Mouse (Mus musculus) hindbrain, postnatal 0 days (tissue): Measurements from ENCODE around the gene Fam19a4. TPM values are rescaled to one million over a fixed set of nuclear protein-coding genes. Genes with fewer than 3 reads are reported as not detected.
"Not testable (repeated sequence)": the region's sequence is repeated elsewhere in the genome, so short reads cannot be mapped to it uniquely, and the experiment has no call there.

ENCODE experiments used
- ATAC-seq: fragments of 200-750 bp; cut with Nextera tagmentation; 2 replicates; pipeline ENCODE4 v1.8.0; 2017; ENCODE audit warnings: mild to moderate bottlenecking, moderate TSS enrichment, moderate library complexity
- DNase-seq: peaks from one replicate; pipeline ENCODE4 v3.0.0-alpha.2; 2015; ENCODE audit warnings: low spot score
- H3K27ac ChIP-seq: fragments of 300-500 bp; sonication (generic); 2 replicates; pipeline ENCODE4 v1.5.1; 2014; ENCODE audit warnings: mild to moderate bottlenecking
- H3K27me3 ChIP-seq: fragments of 300-500 bp; sonication (generic); 2 replicates; pipeline ENCODE4 v1.6.1; 2014; ENCODE audit warnings: low read length, mixed read lengths; ENCODE audit not compliant: insufficient read depth
- H3K36me3 ChIP-seq: fragments of 300-500 bp; sonication (generic); 2 replicates; pipeline ENCODE4 v1.6.1; 2014; ENCODE audit warnings: low read length, mixed read lengths; ENCODE audit not compliant: insufficient read depth
- H3K4me1 ChIP-seq: fragments of 300-500 bp; sonication (generic); 2 replicates; pipeline ENCODE4 v1.6.1; 2014; ENCODE audit warnings: antibody characterized with exemption, low read length, mixed read lengths; ENCODE audit not compliant: insufficient read depth
- H3K4me2 ChIP-seq: fragments of 300-500 bp; sonication (generic); 2 replicates; pipeline ENCODE4 v1.6.1; 2014; ENCODE audit warnings: low read depth, mild to moderate bottlenecking, low read length, moderate library complexity, mixed read lengths
- H3K4me3 ChIP-seq: fragments of 300-500 bp; sonication (generic); 2 replicates; pipeline ENCODE4 v1.5.1; 2014; ENCODE audit warnings: low read length
- H3K9ac ChIP-seq: fragments of 300-500 bp; sonication (generic); replicated peaks from 2 replicates; pipeline ENCODE4 v1.6.1; 2014; ENCODE audit warnings: mild to moderate bottlenecking, low read length, moderate library complexity, mixed read lengths
- H3K9me3 ChIP-seq: fragments of 300-500 bp; sonication (generic); 2 replicates; pipeline ENCODE4 v1.6.1; 2016; ENCODE audit warnings: low read length, mixed read lengths
- CTCF ChIP-seq: IDR thresholded peaks from 2 replicates; pipeline ENCODE4 v1.5.1; 2016; ENCODE audit warnings: antibody characterized with exemption, control low read depth, low read depth
- WGBS: fragments of 180-500 bp; shearing (Covaris S2); extraction: QIAGEN DNeasy Blood & Tissue Kit; methylation state at CpG from one replicate; pipeline ENCODE4 v1.1.7; 2014; 5-methylcytosine and 5-hydroxymethylcytosine counted together
- polyA plus RNA-seq: library from polyadenylated mRNA; unstranded; fragments of >200 nt; fragmentation: Nextera tagmentation; extraction: Ambion mirVana; gene quantifications from 2 replicates; pipeline ENCODE4 v1.2.1, GENCODE M21; 2015
- total RNA-seq: library from RNA; depleted of rRNA; stranded (reverse); fragments of >200 nt; gene quantifications from 2 replicates; pipeline ENCODE4 v1.2.3, GENCODE M21; 2014

Gene Fam19a4
- total and polyA plus RNA-seq, 2 experiments from 2014 or later, result 1.8 to 3.0 TPM

- no peak for TF ChIP-seq CTCF
Observed at GRCm38 (mm10) chr6:96977537-96977936, 82.7 kb downstream of the Fam19a4 start.

GRCm38 (mm10) chr6:96944796-96945195 is 115.4 kb downstream of the Fam19a4 start:
- no peak for TF ChIP-seq CTCF
- Histone ChIP-seq H3K9ac (no peak overlapping the region), H3K4me3 (no peak overlapping the region), H3K9me3 (no peaks in the 10 kb centered on the region), H3K27ac (no peak overlapping the region), H3K4me1 (no peaks in the 10 kb centered on the region), H3K27me3 (no peaks in the 10 kb centered on the region), H3K36me3 (no peaks in the 10 kb centered on the region), H3K4me2 (no peak overlapping the region)
- ATAC-seq (no peak), DNase-seq (no peak)
- whole genome bisulfite sequencing, result 53% methylated on average over 2 of the region's 2 CpGs

More at GRCm38 (mm10) chr6:96977537-96977936, 82.7 kb downstream of the Fam19a4 start:
- no peaks in the 10 kb centered on the region for H3K9me3 ChIP-seq
- ATAC-seq, result no peak
- DNase-seq, result no peak
- no peaks in the 10 kb centered on the region for H3K36me3 ChIP-seq
- no peak overlapping the region for H3K4me3 ChIP-seq
- whole genome bisulfite sequencing, result 78% methylated on average over 1 of the region's 1 CpGs
- no peak overlapping the region for H3K27ac ChIP-seq
- H3K4me2 ChIP-seq, result no peak overlapping the region
- no peaks in the 10 kb centered on the region for H3K27me3 ChIP-seq
- no peaks in the 10 kb centered on the region for H3K4me1 ChIP-seq
- no peak overlapping the region for H3K9ac ChIP-seq

- H3K27me3 ChIP-seq, result no peaks in the 10 kb centered on the region
- no peak overlapping the region for H3K9ac ChIP-seq
- H3K27ac ChIP-seq, result no peak overlapping the region
- no peak overlapping the region for H3K4me3 ChIP-seq
- TF ChIP-seq CTCF, result no peak
- H3K36me3 ChIP-seq, result no peaks in the 10 kb centered on the region
- no peaks in the 10 kb centered on the region for H3K4me1 ChIP-seq
- DNase-seq (no peak), ATAC-seq (no peak)
- H3K4me2 ChIP-seq, result no peak overlapping the region
- 63% methylated on average over 1 of the region's 1 CpGs for WGBS
- no peaks in the 10 kb centered on the region for H3K9me3 ChIP-seq
Observed at GRCm38 (mm10) chr6:96935776-96936175, 124.4 kb downstream of the Fam19a4 start.

GRCm38 (mm10) chr6:96909061-96909480 is 151.1 kb downstream of the Fam19a4 start:
- DNase-seq (peak; percentile 55), ATAC-seq (peak; percentile 61; the same call in 1 of the 2 replicates)
- WGBS, result 34% methylated on average over 8 of the region's 8 CpGs
- Histone ChIP-seq H3K9me3 (no peaks in the 10 kb centered on the region), H3K4me1 (0 out of 2 replicates have a peak, but pooled peaks cover 4% of the 10 kb centered on the region), H3K9ac (no peak overlapping the region), H3K27ac (no peak overlapping the region), H3K27me3 (no peaks in the 10 kb centered on the region), H3K36me3 (no peaks in the 10 kb centered on the region), H3K4me2 (no peak overlapping the region), H3K4me3 (no peak overlapping the region)
- no peak for TF ChIP-seq CTCF

- H3K9ac ChIP-seq, H3K4me1 ChIP-seq, H3K9me3 ChIP-seq, H3K27me3 ChIP-seq, H3K4me3 ChIP-seq, H3K27ac ChIP-seq, DNase-seq, H3K4me2 ChIP-seq, H3K36me3 ChIP-seq, ATAC-seq: not testable (repeated sequence)
- 90% methylated on average over 17 of the region's 18 CpGs for WGBS
Observed at GRCm38 (mm10) chr6:96877105-96877504, 183.1 kb downstream of the Fam19a4 start.

- WGBS, result 92% methylated on average over 13 of the region's 13 CpGs
- ATAC-seq, H3K27ac ChIP-seq, H3K9me3 ChIP-seq, H3K4me3 ChIP-seq, H3K9ac ChIP-seq, H3K4me1 ChIP-seq, DNase-seq, H3K36me3 ChIP-seq, H3K27me3 ChIP-seq, H3K4me2 ChIP-seq: not testable (repeated sequence)
Observed at GRCm38 (mm10) chr6:96876651-96877050, 183.6 kb downstream of the Fam19a4 start.

- Histone ChIP-seq H3K27ac (no peak overlapping the region), H3K9ac (no peak overlapping the region), H3K9me3 (no peaks in the 10 kb centered on the region), H3K36me3 (no peaks in the 10 kb centered on the region), H3K4me3 (no peak overlapping the region), H3K27me3 (no peaks in the 10 kb centered on the region), H3K4me2 (no peak overlapping the region), H3K4me1 (no peaks in the 10 kb centered on the region)
- DNase-seq (no peak), ATAC-seq (no peak)
- TF ChIP-seq CTCF, result peak; percentile 39
- 69% methylated on average over 7 of the region's 7 CpGs for WGBS
Observed at GRCm38 (mm10) chr6:96853065-96853464, 207.1 kb downstream of the Fam19a4 start.
